Mouse (Mus musculus) heart, postnatal 0 days (tissue): ENCODE measurements at regions not wholly inside any gene's neighbourhood (a gene's known extent, or its start where the extent isn't known, plus 50 kb on each side); places are given as distances from the start of the nearest gene placed in this dataset.
"Not testable (repeated sequence)": the region's sequence is repeated elsewhere in the genome, so short reads cannot be mapped to it uniquely, and the experiment has no call there.

Experiments used
- ATAC-seq: fragments of 200-750 bp; cut with Nextera tagmentation; 2 replicates; pipeline ENCODE4 v1.8.0; 2017; ENCODE audit warnings: low read depth, moderate number of reproducible peaks, moderate library complexity; ENCODE audit not compliant: insufficient read depth
- DNase-seq: peaks from one replicate; pipeline ENCODE4 v3.0.0-alpha.2; 2016; ENCODE audit warnings: low spot score
- H3K27ac ChIP-seq: fragments of 300-500 bp; sonication (generic); 2 replicates; pipeline ENCODE4 v1.5.1; 2014; ENCODE audit warnings: low read depth, mild to moderate bottlenecking
- H3K27me3 ChIP-seq: fragments of 300-500 bp; sonication (generic); 2 replicates; pipeline ENCODE4 v1.6.1; 2014; ENCODE audit warnings: low read length, mixed read lengths; ENCODE audit not compliant: control insufficient read depth, insufficient read depth
- H3K36me3 ChIP-seq: fragments of 300-500 bp; sonication (generic); replicated peaks from 2 replicates; pipeline ENCODE4 v1.6.1; 2014; ENCODE audit warnings: low read length, mixed read lengths; ENCODE audit not compliant: control insufficient read depth, insufficient read depth
- H3K4me1 ChIP-seq: fragments of 300-500 bp; sonication (generic); 2 replicates; pipeline ENCODE4 v1.6.1; 2014; ENCODE audit warnings: antibody characterized with exemption; ENCODE audit not compliant: control insufficient read depth, insufficient read depth
- H3K4me2 ChIP-seq: fragments of 300-500 bp; sonication (generic); 2 replicates; pipeline ENCODE4 v1.6.1; 2014; ENCODE audit warnings: low read depth, mild to moderate bottlenecking, low read length, moderate library complexity
- H3K4me3 ChIP-seq: fragments of 300-500 bp; sonication (generic); 2 replicates; pipeline ENCODE4 v1.5.1; 2014; ENCODE audit warnings: low read depth, low read length
- H3K9ac ChIP-seq: fragments of 300-500 bp; sonication (generic); replicated peaks from 2 replicates; pipeline ENCODE4 v1.6.1; 2014; ENCODE audit warnings: low read depth, low read length, mixed read lengths
- H3K9me3 ChIP-seq: fragments of 300-500 bp; sonication (generic); replicated peaks from 2 replicates; pipeline ENCODE4 v1.6.1; 2016; ENCODE audit warnings: low read length; ENCODE audit not compliant: control insufficient read depth
- CTCF ChIP-seq: IDR thresholded peaks from 2 replicates; pipeline ENCODE4 v1.5.1; 2016; ENCODE audit warnings: antibody characterized with exemption, control low read depth, low read depth
- EP300 ChIP-seq: IDR thresholded peaks from 2 replicates; pipeline ENCODE4 v1.6.1; 2016; ENCODE audit warnings: antibody characterized with exemption, low read depth
- WGBS: fragments of 180-500 bp; shearing (Covaris S2); extraction: QIAGEN DNeasy Blood & Tissue Kit; methylation state at CpG from one replicate; pipeline ENCODE4 v1.1.7; 2014; 5-methylcytosine and 5-hydroxymethylcytosine counted together

- ATAC-seq (no peak), DNase-seq (no peak)
- Histone ChIP-seq H3K4me1 (no peaks in the 10 kb centered on the region), H3K9me3 (no peaks in the 10 kb centered on the region), H3K27me3 (no peaks in the 10 kb centered on the region), H3K27ac (no peak overlapping the region), H3K36me3 (no peaks in the 10 kb centered on the region), H3K4me3 (no peak overlapping the region), H3K9ac (no peak overlapping the region), H3K4me2 (no peak overlapping the region)
- no peak for TF ChIP-seq CTCF
- 80% methylated on average over 5 of the region's 5 CpGs for WGBS
Observed at GRCm38 (mm10) chr3:36387431-36387830, 88.3 kb downstream of the Anxa5 start.

GRCm38 (mm10) chr3:36383438-36383945 lies 92.2 kb downstream of the Anxa5 start:
- DNase-seq = no peak
- no peak overlapping the region for H3K4me2 ChIP-seq
- H3K9me3 ChIP-seq = no peaks in the 10 kb centered on the region
- 82% methylated on average over 4 of the region's 4 CpGs for WGBS
- no peak overlapping the region for H3K4me3 ChIP-seq
- H3K27ac ChIP-seq = no peak overlapping the region
- no peaks in the 10 kb centered on the region for H3K36me3 ChIP-seq
- no peak for TF ChIP-seq EP300
- TF ChIP-seq CTCF = no peak
- no peak for ATAC-seq
- H3K27me3 ChIP-seq = no peaks in the 10 kb centered on the region
- H3K4me1 ChIP-seq = no peaks in the 10 kb centered on the region
- H3K9ac ChIP-seq = no peak overlapping the region

- no peak for ATAC-seq
- Histone ChIP-seq H3K27me3 (no peaks in the 10 kb centered on the region), H3K4me2 (no peak overlapping the region), H3K27ac (no peak overlapping the region), H3K4me3 (no peak overlapping the region), H3K36me3 (no peaks in the 10 kb centered on the region), H3K4me1 (no peaks in the 10 kb centered on the region), H3K9me3 (no peaks in the 10 kb centered on the region), H3K9ac (no peak overlapping the region)
- no peak for DNase-seq
- no peak for TF ChIP-seq CTCF
- TF ChIP-seq EP300 = no peak
- WGBS = 75% methylated on average over 5 of the region's 5 CpGs
Observed at GRCm38 (mm10) chr3:36381621-36382193, 94.0 kb downstream of the Anxa5 start.

DNA sequence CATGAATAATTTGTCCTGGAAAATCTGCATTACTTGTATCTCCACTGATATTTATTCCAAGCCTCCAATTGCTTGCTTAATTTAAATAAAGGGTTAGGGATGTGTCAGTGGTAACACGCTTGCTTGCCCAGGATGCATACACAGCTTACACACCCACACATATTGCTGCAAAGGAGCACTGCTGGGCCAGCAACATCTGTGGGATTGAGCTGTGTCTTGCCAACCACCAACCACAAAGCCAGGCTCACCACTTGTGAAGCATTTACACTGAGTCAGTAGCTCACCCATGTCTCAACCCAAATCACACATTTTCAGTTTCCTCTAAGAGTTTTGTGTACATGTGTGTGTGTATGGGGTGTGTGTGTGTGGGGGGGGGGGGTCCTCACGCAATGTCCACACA lies 100.0 kb downstream of the Anxa5 start:
- Histone ChIP-seq H3K9ac (no peak overlapping the region), H3K36me3 (no peaks in the 10 kb centered on the region), H3K4me1 (no peaks in the 10 kb centered on the region), H3K4me3 (no peak overlapping the region), H3K9me3 (no peaks in the 10 kb centered on the region), H3K27ac (no peak overlapping the region), H3K27me3 (no peaks in the 10 kb centered on the region), H3K4me2 (no peak overlapping the region)
- ATAC-seq (no peak), DNase-seq (no peak)
- TF ChIP-seq CTCF = no peak
- TF ChIP-seq EP300 = no peak
- 70% methylated on average over 2 of the region's 2 CpGs for WGBS

GRCm38 (mm10) chr3:36374939-36375338 lies 100.8 kb downstream of the Anxa5 start:
- 50% methylated on average over 5 of the region's 5 CpGs for WGBS
- Histone ChIP-seq H3K4me2 (no peak overlapping the region), H3K9ac (no peak overlapping the region), H3K9me3 (no peaks in the 10 kb centered on the region), H3K27ac (no peak overlapping the region), H3K4me1 (no peaks in the 10 kb centered on the region), H3K36me3 (no peaks in the 10 kb centered on the region), H3K27me3 (no peaks in the 10 kb centered on the region), H3K4me3 (no peak overlapping the region)
- DNase-seq (no peak), ATAC-seq (no peak)
- TF ChIP-seq EP300 = no peak
- TF ChIP-seq CTCF = no peak

DNA sequence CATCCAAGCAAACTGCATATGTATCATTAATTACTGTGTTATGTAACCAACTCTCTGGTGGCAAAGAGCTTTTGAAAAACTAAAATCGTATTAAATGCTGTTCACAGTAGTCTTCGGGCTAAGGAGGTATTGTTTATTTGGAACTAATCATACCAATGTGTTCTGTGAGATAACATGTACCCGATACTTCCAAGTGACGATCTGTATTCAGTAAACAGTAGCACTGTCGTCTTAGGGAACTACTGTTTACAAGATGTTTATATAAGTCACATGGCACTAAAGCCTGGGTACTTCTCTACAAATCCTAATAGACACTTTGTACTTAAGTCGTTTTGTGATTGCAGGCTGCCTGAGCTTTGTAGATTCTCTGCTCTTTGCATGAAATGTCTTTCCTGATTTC lies 114.8 kb downstream of the Anxa5 start:
- Histone ChIP-seq H3K27me3 (no peaks in the 10 kb centered on the region), H3K9ac (no peak overlapping the region), H3K4me1 (no peaks in the 10 kb centered on the region), H3K4me2 (no peak overlapping the region), H3K27ac (no peak overlapping the region), H3K9me3 (no peaks in the 10 kb centered on the region), H3K4me3 (no peak overlapping the region), H3K36me3 (no peaks in the 10 kb centered on the region)
- WGBS = 54% methylated on average over 6 of the region's 6 CpGs
- ATAC-seq = no peak
- DNase-seq = no peak
- TF ChIP-seq EP300 (no peak), CTCF (no peak)

GRCm38 (mm10) chr3:36354201-36354600 lies 121.5 kb downstream of the Anxa5 start:
- DNase-seq, H3K9ac ChIP-seq, ATAC-seq, H3K36me3 ChIP-seq, H3K4me2 ChIP-seq, H3K4me3 ChIP-seq, H3K27ac ChIP-seq, H3K27me3 ChIP-seq, H3K4me1 ChIP-seq: not testable (repeated sequence)
- H3K9me3 ChIP-seq = peaks cover 11% of the 10 kb centered on the region; the same call in 1 of the 2 replicates
- WGBS = 82% methylated on average over 3 of the region's 3 CpGs
